Mouse (Mus musculus): ENCODE results near the gene Glra4. TPM values are rescaled to one million over a fixed set of nuclear protein-coding genes. Genes with fewer than 3 reads are reported as not detected.

The Glra4 gene
- polyA plus RNA-seq (2012; rRNA removed): not detected in 2 replicates

DNA sequence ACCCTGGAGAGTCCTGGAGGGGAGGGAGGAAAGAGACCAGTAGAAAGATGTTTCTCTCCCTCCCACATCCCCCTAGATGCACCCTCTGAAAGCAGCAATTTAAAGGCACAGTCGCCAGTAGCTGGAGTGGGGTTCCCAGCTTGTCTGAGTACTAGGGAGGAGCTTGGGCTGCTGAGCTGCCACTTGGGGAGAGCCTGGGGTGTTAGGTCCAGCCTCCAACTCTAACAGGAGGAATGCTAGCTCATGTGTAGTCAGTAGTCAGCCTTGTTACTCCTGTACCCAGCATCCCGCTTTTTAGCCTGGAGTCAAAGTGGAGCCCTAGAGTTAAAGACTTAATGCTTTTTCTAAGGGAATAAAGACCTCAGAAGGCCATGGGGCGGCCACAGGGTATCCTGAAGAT, at the start of gene Glra4:
Glra4 (minus strand) TSS at position 101 of the 400 bp plus-strand sequence.

GRCm38 (mm10) chrX:136822371-136822770, 42.4 kb upstream of the Glra4 start, which contains the start of gene Plp1:
TSS of gene Plp1 (plus strand) at chrX:136822671.

GRCm38 (mm10) chrX:136743459-136743858, 36.5 kb downstream of the Glra4 start, which contains the start of gene Morf4l2:
TSS of gene Morf4l2 (minus strand) at chrX:136743690.

Other genes starting within 250 kb of the Glra4 start
- gene Kir3dl2, start 236.1 kb downstream of the Glra4 start, polyA plus RNA-seq (2012; rRNA removed): not detected in 2 replicates
- gene Tceal3, start 189.3 kb downstream of the Glra4 start, polyA plus RNA-seq (2012; rRNA removed): 33.8 and 87.4 TPM in 2 replicates
- 7.1 and 7.2 TPM in 2 replicates for gene Tceal1, start 72.2 kb downstream of the Glra4 start, polyA plus RNA-seq (2012; rRNA removed)
- gene Morf4l2, start 36.5 kb downstream of the Glra4 start, polyA plus RNA-seq (2012; rRNA removed): 512 and 1,459 TPM in 2 replicates
- gene Plp1, start 42.5 kb upstream of the Glra4 start, polyA plus RNA-seq (2012; rRNA removed): 10.7 and 19.9 TPM in 2 replicates
- gene Rab9b, start 88.6 kb upstream of the Glra4 start, polyA plus RNA-seq (2012; rRNA removed): 1.0 and 2.1 TPM in 2 replicates
- gene H2bfm, start 147.2 kb upstream of the Glra4 start, polyA plus RNA-seq (2012; rRNA removed): not detected in 2 replicates
- 18.4 and 26.4 TPM in 2 replicates for gene Tmsb15b2, start 195.4 kb upstream of the Glra4 start, polyA plus RNA-seq (2012; rRNA removed)
- gene Tmsb15l, start 196.7 kb upstream of the Glra4 start, polyA plus RNA-seq (2012; rRNA removed): 3.5 and 10.2 TPM in 2 replicates
- gene Tmsb15b1, start 196.7 kb upstream of the Glra4 start, polyA plus RNA-seq (2012; rRNA removed): 4.2 and 12.1 TPM in 2 replicates
- 34.7 and 40.1 TPM in 2 replicates for gene Zcchc18, start 213.0 kb upstream of the Glra4 start, polyA plus RNA-seq (2012; rRNA removed)

All from central nervous system, embryonic 11.5 days (tissue).